23 mouse cellular contexts compared by ENCODE assay signal in the genomic region with DNA sequence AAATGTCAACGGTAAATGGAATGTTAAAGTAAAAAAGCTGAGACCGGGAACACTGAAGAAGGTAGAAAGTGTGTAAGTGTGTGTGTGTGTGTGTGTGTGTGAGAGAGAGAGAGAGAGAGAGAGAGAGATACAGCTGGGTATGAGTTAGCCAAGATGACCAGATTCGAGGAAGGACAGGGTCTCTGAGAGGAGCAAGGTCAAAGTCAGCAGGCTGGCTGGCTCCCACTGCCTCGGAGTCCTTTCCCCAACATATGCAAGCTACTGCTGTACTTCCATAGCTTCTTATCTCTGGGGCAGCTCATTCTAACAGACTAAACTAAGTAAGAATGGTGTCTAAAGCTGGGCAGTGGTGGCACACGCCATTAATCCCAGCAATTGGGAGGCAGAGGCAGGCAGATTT.
"Had no signal": no experiment of that assay in that cellular context is flagged by ENCODE, and none has a peak within 500 bp of the region (broad histone marks: within the 10 kb centered on the region; RNA-seq: fewer than 3 reads in every experiment).

No protein-coding gene starts in this region.

- H3K9ac ChIP-seq: heart, embryonic 12.5 days; hindbrain, embryonic 12.5 days; hindbrain, embryonic 14.5 days; limb, embryonic 12.5 days; liver, embryonic 13.5 days; liver, embryonic 15.5 days had no signal

- H3K36me3 ChIP-seq: hindbrain, embryonic 12.5 days; liver, embryonic 13.5 days had no signal

- H3K27ac ChIP-seq: gastrocnemius, adult 2 months; heart, embryonic 10.5 days; hindbrain, embryonic 10.5 days; hindbrain, embryonic 12.5 days; hindbrain, embryonic 14.5 days; layer of hippocampus, adult 2 months; limb, embryonic 10.5 days; limb, embryonic 12.5 days; liver, embryonic 13.5 days; liver, embryonic 15.5 days had no signal

- DNase-seq: gastrocnemius, adult 2 months; gastrocnemius, postnatal 10 days; gastrocnemius, postnatal 25 days; heart, adult 18-20 months; heart, postnatal 10 days; heart, postnatal 4 days; kidney, adult 18-20 months; kidney, adult 8-10 months; kidney, postnatal 10 days; kidney, postnatal 25 days; kidney, postnatal 4 days; layer of hippocampus, postnatal 36 days; liver; liver, embryonic 13.5 days had no signal

- H3K27me3 ChIP-seq: heart, embryonic 12.5 days; hindbrain, embryonic 12.5 days; limb, embryonic 12.5 days; liver, embryonic 13.5 days; liver, embryonic 15.5 days had no signal

- H3K9me3 ChIP-seq: heart, embryonic 10.5 days; heart, embryonic 12.5 days; hindbrain, embryonic 10.5 days; hindbrain, embryonic 12.5 days; limb, embryonic 10.5 days; limb, embryonic 12.5 days; liver, embryonic 13.5 days; liver, embryonic 15.5 days had no signal

- H3K4me3 ChIP-seq: gastrocnemius, adult 2 months; heart, embryonic 10.5 days; heart, embryonic 12.5 days; hindbrain, embryonic 10.5 days; hindbrain, embryonic 12.5 days; layer of hippocampus, adult 2 months; limb, embryonic 10.5 days; limb, embryonic 12.5 days; liver, embryonic 13.5 days; liver, embryonic 15.5 days had no signal
